Mouse (Mus musculus) embryonic facial prominence, embryonic 13.5 days (tissue): ENCODE measurements at regions not wholly inside any gene's neighbourhood (a gene's known extent, or its start where the extent isn't known, plus 50 kb on each side); places are given as distances from the start of the nearest gene placed in this dataset.
"Not testable (repeated sequence)": the region's sequence is repeated elsewhere in the genome, so short reads cannot be mapped to it uniquely, and the experiment has no call there.

ENCODE experiments used
- ATAC-seq: fragments of 200-750 bp; cut with Nextera tagmentation; 2 replicates; pipeline ENCODE4 v1.8.0; 2017; ENCODE audit warnings: low read depth; ENCODE audit not compliant: insufficient number of reproducible peaks, insufficient read depth, low FRiP score, low TSS enrichment
- H3K27ac ChIP-seq: fragments of 300-500 bp; sonication (generic); 2 replicates; pipeline ENCODE4 v1.5.1; 2015; ENCODE audit warnings: moderate library complexity, mild to moderate bottlenecking, inconsistent platforms
- H3K27me3 ChIP-seq: fragments of 300-500 bp; sonication (generic); 2 replicates; pipeline ENCODE4 v1.6.1; 2015; ENCODE audit warnings: mild to moderate bottlenecking, inconsistent platforms
- H3K36me3 ChIP-seq: fragments of 300-500 bp; sonication (generic); 2 replicates; pipeline ENCODE4 v1.6.1; 2015; ENCODE audit warnings: mild to moderate bottlenecking, inconsistent platforms
- H3K4me1 ChIP-seq: fragments of 300-500 bp; sonication (generic); 2 replicates; pipeline ENCODE4 v1.6.1; 2015; ENCODE audit warnings: inconsistent platforms
- H3K4me2 ChIP-seq: fragments of 300-500 bp; sonication (generic); 2 replicates; pipeline ENCODE4 v1.6.1; 2015; ENCODE audit warnings: moderate library complexity, mild to moderate bottlenecking, inconsistent platforms
- H3K4me3 ChIP-seq: fragments of 300-500 bp; sonication (generic); 2 replicates; pipeline ENCODE4 v1.5.1; 2015; ENCODE audit warnings: mild to moderate bottlenecking, inconsistent platforms
- H3K9ac ChIP-seq: fragments of 300-500 bp; sonication (generic); 2 replicates; pipeline ENCODE4 v1.6.1; 2015; ENCODE audit warnings: mild to moderate bottlenecking, inconsistent platforms
- H3K9me3 ChIP-seq: fragments of 300-500 bp; sonication (generic); 2 replicates; pipeline ENCODE4 v1.6.1; 2016; ENCODE audit warnings: inconsistent platforms
- WGBS: fragments of 180-500 bp; shearing (Covaris S2); methylation state at CpG from one replicate; pipeline ENCODE4 v1.1.7; 2015; ENCODE audit warnings: mixed read lengths; 5-methylcytosine and 5-hydroxymethylcytosine counted together

DNA sequence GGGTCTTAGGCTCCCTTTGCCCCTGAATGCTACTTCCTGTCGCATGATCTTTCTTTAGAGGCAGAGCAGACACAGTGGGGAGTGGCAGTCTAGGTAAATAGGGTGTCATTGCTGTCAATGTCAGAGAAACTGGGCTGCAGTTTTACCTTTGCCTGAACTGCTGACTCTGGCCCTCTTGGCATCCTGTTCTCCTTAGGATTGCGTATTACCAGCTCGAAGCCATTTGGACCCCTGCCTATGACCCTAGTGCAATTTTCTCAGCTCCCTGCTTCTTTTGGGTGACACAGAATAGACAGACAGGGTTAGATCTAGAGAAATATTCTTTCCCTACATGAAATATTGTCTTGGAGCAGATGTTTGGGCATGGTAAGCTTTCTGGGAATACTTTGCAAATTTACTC is 467.3 kb upstream of the Slc35b3 start:
- Histone ChIP-seq H3K9ac (no peak overlapping the region), H3K36me3 (no peaks in the 10 kb centered on the region), H3K4me3 (no peak overlapping the region), H3K27me3 (no peaks in the 10 kb centered on the region), H3K4me2 (no peak overlapping the region), H3K4me1 (0 out of 2 replicates have a peak, but pooled peaks cover 5% of the 10 kb centered on the region), H3K27ac (no peak overlapping the region), H3K9me3 (no peaks in the 10 kb centered on the region)
- 68% methylated on average over 3 of the region's 3 CpGs for WGBS
- no peak for ATAC-seq

- H3K4me3 ChIP-seq, result no peak overlapping the region
- 66% methylated on average over 6 of the region's 6 CpGs for WGBS
- no peak for ATAC-seq
Observed at GRCm38 (mm10) chr13:39425944-39426343, 465.3 kb upstream of the Slc35b3 start.

GRCm38 (mm10) chr13:39418127-39418526 is 457.5 kb upstream of the Slc35b3 start:
- 34% methylated on average over 7 of the region's 7 CpGs for WGBS
- no peak overlapping the region for H3K9ac ChIP-seq

More at GRCm38 (mm10) chr13:39425944-39426343, 465.3 kb upstream of the Slc35b3 start:
- Histone ChIP-seq H3K27ac (no peak overlapping the region), H3K27me3 (no peaks in the 10 kb centered on the region), H3K4me2 (no peak overlapping the region), H3K4me1 (0 out of 2 replicates have a peak, but pooled peaks cover 5% of the 10 kb centered on the region), H3K9ac (no peak overlapping the region), H3K9me3 (no peaks in the 10 kb centered on the region), H3K36me3 (no peaks in the 10 kb centered on the region)

DNA sequence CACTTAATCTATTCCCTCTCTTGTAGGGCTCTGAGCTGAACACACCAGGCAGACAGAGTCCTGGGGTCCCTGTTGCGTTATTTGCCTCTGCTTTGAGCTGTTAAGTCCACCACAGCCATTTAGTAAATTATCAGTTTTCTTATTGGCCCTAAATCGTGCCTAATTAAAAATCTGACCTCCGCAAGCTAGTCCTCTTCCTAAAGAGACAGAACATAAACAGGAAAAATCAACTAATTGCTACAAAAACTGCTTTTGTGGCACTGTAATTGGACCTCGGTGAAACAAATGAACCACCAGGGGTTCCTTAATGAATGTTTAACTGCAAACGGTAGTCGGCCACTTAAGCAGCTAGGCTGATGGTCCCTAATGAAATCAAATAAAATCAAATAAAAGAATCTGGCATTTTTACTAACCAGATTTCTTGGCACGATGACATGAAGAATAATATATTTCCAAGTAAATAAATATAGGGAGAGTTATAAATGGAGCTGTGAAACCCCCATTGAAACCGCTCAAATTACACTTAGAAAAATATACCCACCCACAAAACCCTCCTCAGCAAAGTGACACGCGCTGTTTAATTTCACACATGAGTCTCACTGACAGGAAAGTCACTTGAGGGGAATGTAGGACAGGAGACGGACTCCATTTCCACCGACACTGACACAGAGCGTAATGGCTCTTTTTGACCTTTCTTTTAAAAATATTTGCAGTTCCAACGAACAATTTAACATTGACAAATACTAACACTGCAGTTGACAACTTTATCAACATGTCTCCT is 451.0 kb upstream of the Slc35b3 start:
- no peak overlapping the region for H3K4me3 ChIP-seq
- H3K27me3 ChIP-seq, result peaks cover 5% of the 10 kb centered on the region; the same call in 1 of the 2 replicates
- no peak overlapping the region for H3K9ac ChIP-seq
- H3K9me3 ChIP-seq, result no peaks in the 10 kb centered on the region
- WGBS, result 55% methylated on average over 14 of the region's 14 CpGs
- ATAC-seq, result no peak
- H3K4me2 ChIP-seq, result no peak overlapping the region
- no peak overlapping the region for H3K27ac ChIP-seq
- H3K4me1 ChIP-seq, result no peaks in the 10 kb centered on the region
- no peaks in the 10 kb centered on the region for H3K36me3 ChIP-seq

More at GRCm38 (mm10) chr13:39418127-39418526, 457.5 kb upstream of the Slc35b3 start:
- 0 out of 2 replicates have a peak, but pooled peaks cover 3% of the 10 kb centered on the region for H3K4me1 ChIP-seq
- no peaks in the 10 kb centered on the region for H3K27me3 ChIP-seq
- H3K9me3 ChIP-seq, result no peaks in the 10 kb centered on the region
- no peak overlapping the region for H3K27ac ChIP-seq
- no peaks in the 10 kb centered on the region for H3K36me3 ChIP-seq
- ATAC-seq, result no peak
- no peak overlapping the region for H3K4me2 ChIP-seq
- no peak overlapping the region for H3K4me3 ChIP-seq

DNA sequence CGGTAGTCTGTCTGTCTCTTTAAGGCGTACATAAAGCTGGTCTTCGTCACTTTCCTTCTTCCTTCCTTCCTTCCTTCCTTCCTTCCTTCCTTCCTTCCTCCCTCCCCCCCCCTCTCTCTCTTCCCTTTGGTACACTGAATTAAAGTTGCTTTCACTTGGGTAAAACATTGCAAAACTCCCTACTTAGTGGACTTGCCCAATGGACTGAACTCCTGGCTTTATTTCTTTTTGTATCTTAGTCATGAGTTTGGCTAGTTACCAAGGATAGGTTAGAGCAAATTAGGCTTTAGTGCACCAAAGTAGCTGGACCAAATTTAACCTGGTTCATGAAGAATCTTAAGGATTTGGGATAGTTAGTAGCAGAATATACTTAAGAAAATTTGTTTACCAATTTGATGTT is 431.9 kb upstream of the Slc35b3 start:
- no peak overlapping the region for H3K27ac ChIP-seq
- no peaks in the 10 kb centered on the region for H3K9me3 ChIP-seq
- no peak overlapping the region for H3K9ac ChIP-seq
- no peak overlapping the region for H3K4me3 ChIP-seq
- ATAC-seq, result no peak
- whole genome bisulfite sequencing, result 82% methylated on average over 3 of the region's 3 CpGs
- no peaks in the 10 kb centered on the region for H3K27me3 ChIP-seq
- H3K4me1 ChIP-seq, result no peaks in the 10 kb centered on the region
- H3K36me3 ChIP-seq, result no peaks in the 10 kb centered on the region
- H3K4me2 ChIP-seq, result no peak overlapping the region

DNA sequence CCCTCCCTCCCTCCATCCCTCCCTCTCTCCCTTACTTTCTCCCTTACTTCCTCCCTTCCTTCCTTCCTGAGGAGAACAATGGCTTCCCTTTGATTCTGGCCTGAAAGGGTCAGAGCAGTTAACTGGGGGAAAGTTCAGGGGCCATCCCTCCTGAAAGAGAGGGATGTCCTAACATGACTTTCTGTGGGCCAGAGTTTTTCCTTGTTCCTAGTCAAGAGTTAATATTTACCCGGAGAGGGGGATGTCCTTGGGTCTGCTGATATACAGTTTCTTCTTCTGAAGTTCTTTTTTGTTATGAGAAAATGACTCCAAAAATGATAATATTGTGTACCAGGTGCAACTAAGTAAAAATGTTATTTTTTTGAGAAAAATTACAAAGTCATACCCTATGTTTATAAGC is 431.5 kb upstream of the Slc35b3 start:
- H3K9ac ChIP-seq, ATAC-seq, H3K27ac ChIP-seq, H3K4me3 ChIP-seq, H3K36me3 ChIP-seq, H3K9me3 ChIP-seq, H3K4me2 ChIP-seq, H3K4me1 ChIP-seq, H3K27me3 ChIP-seq: not testable (repeated sequence)
- 84% methylated on average over 1 of the region's 1 CpGs for WGBS

DNA sequence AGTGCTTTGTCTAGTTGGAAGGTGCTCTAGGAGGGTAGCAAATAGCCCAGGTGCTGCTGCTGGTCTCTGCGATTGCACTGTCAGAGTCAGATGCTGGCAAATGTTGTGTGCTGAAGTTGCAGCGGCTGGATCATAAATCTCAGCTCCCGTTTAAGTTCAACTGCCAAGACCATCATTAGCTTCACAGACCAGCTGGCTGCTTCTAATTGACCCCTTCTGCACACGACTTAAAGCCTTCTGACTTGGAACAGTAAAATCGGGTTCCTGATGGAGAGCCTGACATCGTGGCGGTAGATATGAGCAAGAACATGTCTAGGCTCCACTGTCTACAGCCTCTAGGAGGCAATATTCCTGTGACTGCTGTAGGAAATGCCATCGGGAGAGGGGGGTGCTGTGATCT is 416.0 kb upstream of the Slc35b3 start:
- 80% methylated on average over 8 of the region's 8 CpGs for WGBS
- no peak overlapping the region for H3K4me3 ChIP-seq
- H3K4me2 ChIP-seq, result no peak overlapping the region
- H3K4me1 ChIP-seq, result no peaks in the 10 kb centered on the region
- no peak overlapping the region for H3K9ac ChIP-seq
- H3K27me3 ChIP-seq, result no peaks in the 10 kb centered on the region
- H3K36me3 ChIP-seq, result no peaks in the 10 kb centered on the region
- no peaks in the 10 kb centered on the region for H3K9me3 ChIP-seq
- no peak for ATAC-seq
- H3K27ac ChIP-seq, result no peak overlapping the region

- Histone ChIP-seq H3K27ac (no peak overlapping the region), H3K4me1 (no peaks in the 10 kb centered on the region), H3K36me3 (no peaks in the 10 kb centered on the region), H3K9me3 (no peaks in the 10 kb centered on the region), H3K4me2 (no peak overlapping the region), H3K4me3 (no peak overlapping the region), H3K27me3 (no peaks in the 10 kb centered on the region), H3K9ac (no peak overlapping the region)
- no peak for ATAC-seq
- whole genome bisulfite sequencing, result 56% methylated on average over 6 of the region's 6 CpGs
Observed at GRCm38 (mm10) chr13:39376269-39376668, 415.6 kb upstream of the Slc35b3 start.

GRCm38 (mm10) chr13:39372565-39372964 is 411.9 kb upstream of the Slc35b3 start:
- no peaks in the 10 kb centered on the region for H3K4me1 ChIP-seq
- no peak for ATAC-seq
- 76% methylated on average over 3 of the region's 3 CpGs for WGBS

GRCm38 (mm10) chr13:39363637-39364036 is 403.0 kb upstream of the Slc35b3 start:
- no peaks in the 10 kb centered on the region for H3K9me3 ChIP-seq
- 56% methylated on average over 4 of the region's 4 CpGs for WGBS
- no peak overlapping the region for H3K27ac ChIP-seq
- no peak overlapping the region for H3K4me3 ChIP-seq
- ATAC-seq, result no peak
- no peaks in the 10 kb centered on the region for H3K36me3 ChIP-seq
- H3K4me2 ChIP-seq, result no peak overlapping the region
- no peaks in the 10 kb centered on the region for H3K27me3 ChIP-seq
- no peaks in the 10 kb centered on the region for H3K4me1 ChIP-seq
- no peak overlapping the region for H3K9ac ChIP-seq

More at GRCm38 (mm10) chr13:39372565-39372964, 411.9 kb upstream of the Slc35b3 start:
- Histone ChIP-seq H3K27me3 (no peaks in the 10 kb centered on the region), H3K9me3 (no peaks in the 10 kb centered on the region), H3K36me3 (no peaks in the 10 kb centered on the region), H3K27ac (no peak overlapping the region), H3K9ac (no peak overlapping the region), H3K4me2 (no peak overlapping the region), H3K4me3 (no peak overlapping the region)

GRCm38 (mm10) chr13:39362536-39362935 is 401.9 kb upstream of the Slc35b3 start:
- no peak overlapping the region for H3K9ac ChIP-seq
- no peak overlapping the region for H3K27ac ChIP-seq
- H3K27me3 ChIP-seq, result no peaks in the 10 kb centered on the region
- H3K4me2 ChIP-seq, result no peak overlapping the region
- ATAC-seq, result no peak
- H3K36me3 ChIP-seq, result no peaks in the 10 kb centered on the region
- H3K9me3 ChIP-seq, result no peaks in the 10 kb centered on the region
- no peaks in the 10 kb centered on the region for H3K4me1 ChIP-seq
- no peak overlapping the region for H3K4me3 ChIP-seq
- WGBS, result 77% methylated on average over 13 of the region's 13 CpGs

DNA sequence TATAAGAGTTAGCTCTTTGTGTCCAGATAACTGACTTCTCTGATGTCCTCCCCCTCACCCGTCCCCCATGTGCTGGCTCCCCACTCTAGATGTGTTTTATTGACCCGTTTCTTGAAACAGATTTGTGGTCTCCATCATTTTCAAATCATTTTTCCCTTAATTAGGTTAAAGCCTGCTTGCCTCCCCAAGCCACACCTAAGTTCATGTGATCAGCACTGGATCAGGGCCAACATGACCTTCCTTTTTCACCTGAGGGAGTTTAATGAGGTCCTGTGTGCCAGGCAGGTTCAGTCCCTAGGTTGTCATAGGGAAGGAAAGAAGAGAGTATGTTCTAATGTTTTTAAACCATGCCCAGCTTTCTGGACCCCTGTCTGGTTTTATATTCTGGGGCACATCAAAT is 390.9 kb upstream of the Slc35b3 start:
- ATAC-seq, result no peak
- Histone ChIP-seq H3K27ac (no peak overlapping the region), H3K4me1 (no peaks in the 10 kb centered on the region), H3K36me3 (no peaks in the 10 kb centered on the region), H3K4me3 (no peak overlapping the region), H3K9ac (no peak overlapping the region), H3K9me3 (no peaks in the 10 kb centered on the region; the same call in 1 of the 2 replicates), H3K4me2 (no peak overlapping the region), H3K27me3 (no peaks in the 10 kb centered on the region)
- WGBS, result 67% methylated on average over 2 of the region's 2 CpGs
